Mouse (Mus musculus): ENCODE results near the gene Atxn2. TPM values are rescaled to one million over a fixed set of nuclear protein-coding genes. Genes with fewer than 3 reads are reported as not detected.

The Atxn2 gene
- 205 and 216 TPM in 2 replicates for polyA plus RNA-seq (2012; rRNA removed)

GRCm38 (mm10) chr5:121711174-121711927, at the start of gene Atxn2:
Gene Atxn2 (plus strand): TSS chr5:121711337.
- Histone ChIP-seq H3K4me3 (ENCODE audit: control insufficient read depth, insufficient read depth, low read length) (peak within 1 kb of the TSS; percentile 80), H3K4me1 (replicated peaks; ENCODE audit: control insufficient read depth, insufficient read depth, low read length) (peaks cover 27% of the 10 kb centered on the region), H3K27ac (ENCODE audit: control insufficient read depth, insufficient read depth, low read length) (peak within 1 kb of the TSS; percentile 49; the same call in 1 of the 2 replicates), H3K36me3 (ENCODE audit: control insufficient read depth, insufficient read depth, low read length) (no peaks in the 10 kb centered on the region), H3K27me3 (ENCODE audit: control insufficient read depth, insufficient read depth, low read length) (no peaks in the 10 kb centered on the region)
- 6% methylated on average over 99 of the region's 103 CpGs for WGBS
- peak; percentile 76 for DNase-seq
- TF ChIP-seq POLR2A (IDR thresholded peaks at IDR 0.05; ENCODE audit: control insufficient read depth, extremely low read depth, insufficient read depth, low read length, poor library complexity) (peak; percentile 56; the same call in 1 of the 2 replicates), CTCF (IDR thresholded peaks at IDR 0.05; ENCODE audit: borderline replicate concordance, control insufficient read depth, extremely low read depth, insufficient read depth, low read length, poor library complexity) (no peak)

DNA sequence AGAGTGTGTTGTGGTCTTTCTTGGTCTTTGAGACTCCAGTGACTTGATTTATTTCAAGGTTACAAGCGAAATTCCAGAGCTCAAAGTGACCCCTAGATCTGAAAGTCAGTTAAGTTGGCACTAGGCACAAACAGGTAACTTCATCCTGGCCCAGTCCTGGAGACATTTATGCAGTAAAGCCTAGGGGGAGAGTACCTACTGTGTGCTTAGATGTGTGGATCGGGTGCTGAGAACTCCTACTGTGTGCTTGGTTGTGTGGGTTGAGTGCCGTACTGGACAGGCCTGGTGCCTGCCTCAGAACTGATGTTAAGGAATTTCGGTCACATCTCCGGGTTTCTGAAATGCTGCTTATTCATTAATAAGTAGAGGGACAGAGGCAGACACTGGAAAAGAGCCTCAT, 49.6 kb upstream of the Atxn2 start:
- DNase-seq: no peak
- Histone ChIP-seq H3K27me3 (ENCODE audit: control insufficient read depth, insufficient read depth, low read length) (no peaks in the 10 kb centered on the region), H3K27ac (ENCODE audit: control insufficient read depth, insufficient read depth, low read length) (no peak overlapping the region), H3K36me3 (ENCODE audit: control insufficient read depth, insufficient read depth, low read length) (peaks cover 21% of the 10 kb centered on the region), H3K4me3 (ENCODE audit: control insufficient read depth, insufficient read depth, low read length) (peak overlapping the region; percentile 95), H3K4me1 (replicated peaks; ENCODE audit: control insufficient read depth, insufficient read depth, low read length) (peaks cover 15% of the 10 kb centered on the region)
- 95% methylated on average over 5 of the region's 5 CpGs for WGBS
- TF ChIP-seq CTCF (IDR thresholded peaks at IDR 0.05; ENCODE audit: borderline replicate concordance, control insufficient read depth, extremely low read depth, insufficient read depth, low read length, poor library complexity) (no peak), POLR2A (IDR thresholded peaks at IDR 0.05; ENCODE audit: control insufficient read depth, extremely low read depth, insufficient read depth, low read length, poor library complexity) (no peak)

DNA sequence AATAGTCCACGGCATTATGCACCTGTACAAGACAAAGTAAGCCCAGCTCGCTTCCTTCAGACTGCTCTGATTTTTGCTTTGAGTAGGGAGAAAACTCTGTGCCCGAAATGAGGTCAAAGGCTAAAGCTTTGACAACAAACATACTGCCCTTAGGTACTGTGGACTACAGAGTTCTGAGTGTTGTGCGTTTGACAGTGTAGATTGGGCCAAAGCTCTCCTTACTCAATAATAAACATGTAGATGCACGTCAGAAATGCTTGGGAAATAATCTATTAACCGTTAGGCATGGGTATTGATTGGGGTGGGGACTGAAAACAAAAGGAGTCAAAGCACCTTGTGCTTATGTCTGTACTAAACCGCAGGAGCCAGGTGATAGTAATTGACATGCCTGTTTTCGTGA, 47.7 kb upstream of the Atxn2 start:
- DNase-seq: no peak
- no peak for TF ChIP-seq CTCF (IDR thresholded peaks at IDR 0.05; ENCODE audit: borderline replicate concordance, control insufficient read depth, extremely low read depth, insufficient read depth, low read length, poor library complexity)
- TF ChIP-seq POLR2A (IDR thresholded peaks at IDR 0.05; ENCODE audit: control insufficient read depth, extremely low read depth, insufficient read depth, low read length, poor library complexity): no peak
- Histone ChIP-seq H3K27me3 (ENCODE audit: control insufficient read depth, insufficient read depth, low read length) (no peaks in the 10 kb centered on the region), H3K36me3 (ENCODE audit: control insufficient read depth, insufficient read depth, low read length) (peaks cover 31% of the 10 kb centered on the region), H3K4me1 (replicated peaks; ENCODE audit: control insufficient read depth, insufficient read depth, low read length) (peaks cover 15% of the 10 kb centered on the region), H3K4me3 (ENCODE audit: control insufficient read depth, insufficient read depth, low read length) (no peak overlapping the region), H3K27ac (ENCODE audit: control insufficient read depth, insufficient read depth, low read length) (no peak overlapping the region)
- WGBS: 95% methylated on average over 8 of the region's 8 CpGs

- WGBS: 94% methylated on average over 6 of the region's 6 CpGs
- Histone ChIP-seq H3K4me3 (ENCODE audit: control insufficient read depth, insufficient read depth, low read length) (no peak overlapping the region), H3K27ac (ENCODE audit: control insufficient read depth, insufficient read depth, low read length) (no peak overlapping the region), H3K36me3 (ENCODE audit: control insufficient read depth, insufficient read depth, low read length) (peaks cover 31% of the 10 kb centered on the region), H3K27me3 (ENCODE audit: control insufficient read depth, insufficient read depth, low read length) (no peaks in the 10 kb centered on the region), H3K4me1 (replicated peaks; ENCODE audit: control insufficient read depth, insufficient read depth, low read length) (peaks cover 15% of the 10 kb centered on the region)
- DNase-seq: no peak
- TF ChIP-seq CTCF (IDR thresholded peaks at IDR 0.05; ENCODE audit: borderline replicate concordance, control insufficient read depth, extremely low read depth, insufficient read depth, low read length, poor library complexity) (no peak), POLR2A (IDR thresholded peaks at IDR 0.05; ENCODE audit: control insufficient read depth, extremely low read depth, insufficient read depth, low read length, poor library complexity) (no peak)
Measured at GRCm38 (mm10) chr5:121664078-121664477, 47.1 kb upstream of the Atxn2 start.

- peaks cover 31% of the 10 kb centered on the region for H3K36me3 ChIP-seq (ENCODE audit: control insufficient read depth, insufficient read depth, low read length)
- no peak overlapping the region for H3K4me3 ChIP-seq (ENCODE audit: control insufficient read depth, insufficient read depth, low read length)
- no peak overlapping the region for H3K27ac ChIP-seq (ENCODE audit: control insufficient read depth, insufficient read depth, low read length)
- peaks cover 12% of the 10 kb centered on the region for H3K4me1 ChIP-seq (replicated peaks; ENCODE audit: control insufficient read depth, insufficient read depth, low read length)
- DNase-seq: no peak
- no peaks in the 10 kb centered on the region for H3K27me3 ChIP-seq (ENCODE audit: control insufficient read depth, insufficient read depth, low read length)
- TF ChIP-seq POLR2A (IDR thresholded peaks at IDR 0.05; ENCODE audit: control insufficient read depth, extremely low read depth, insufficient read depth, low read length, poor library complexity) (no peak), CTCF (IDR thresholded peaks at IDR 0.05; ENCODE audit: borderline replicate concordance, control insufficient read depth, extremely low read depth, insufficient read depth, low read length, poor library complexity) (no peak)
- 98% methylated on average over 9 of the region's 9 CpGs for WGBS
Measured at GRCm38 (mm10) chr5:121664971-121665370, 46.2 kb upstream of the Atxn2 start.

DNA sequence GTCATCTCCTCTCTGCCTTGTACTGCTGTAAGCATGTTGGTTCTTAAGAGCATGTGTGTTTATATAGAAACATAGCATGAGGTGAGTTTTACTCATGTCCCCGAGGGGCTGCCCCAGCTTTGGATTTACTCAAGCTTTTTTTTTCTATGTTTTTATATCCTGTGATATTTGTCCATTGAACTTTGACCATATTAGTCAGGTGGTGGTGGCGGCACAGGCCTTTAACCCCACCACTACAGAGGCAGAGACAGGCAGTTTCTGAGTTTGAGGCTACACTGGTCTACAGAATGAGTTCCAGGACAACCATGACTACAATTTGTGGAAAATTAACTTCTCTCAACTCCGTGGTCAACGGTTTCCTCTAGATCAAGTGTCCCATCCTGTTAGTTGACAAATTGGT, 44.1 kb upstream of the Atxn2 start:
- peaks cover 33% of the 10 kb centered on the region for H3K36me3 ChIP-seq (ENCODE audit: control insufficient read depth, insufficient read depth, low read length)
- DNase-seq: no peak
- no peak overlapping the region for H3K4me3 ChIP-seq (ENCODE audit: control insufficient read depth, insufficient read depth, low read length)
- H3K27ac ChIP-seq (ENCODE audit: control insufficient read depth, insufficient read depth, low read length): no peak overlapping the region
- H3K4me1 ChIP-seq (replicated peaks; ENCODE audit: control insufficient read depth, insufficient read depth, low read length): peaks cover 2% of the 10 kb centered on the region; the same call in 1 of the 2 replicates
- WGBS: 86% methylated on average over 4 of the region's 4 CpGs
- no peaks in the 10 kb centered on the region for H3K27me3 ChIP-seq (ENCODE audit: control insufficient read depth, insufficient read depth, low read length)
- no peak for TF ChIP-seq POLR2A (IDR thresholded peaks at IDR 0.05; ENCODE audit: control insufficient read depth, extremely low read depth, insufficient read depth, low read length, poor library complexity)
- TF ChIP-seq CTCF (IDR thresholded peaks at IDR 0.05; ENCODE audit: borderline replicate concordance, control insufficient read depth, extremely low read depth, insufficient read depth, low read length, poor library complexity): no peak

Data from thymus, adult 2 months (tissue).